Mouse (Mus musculus) skeletal muscle tissue, adult 2 months (tissue): Measurements from ENCODE around the gene Nup85.

Experiments used
- DNase-seq: peaks from one replicate; pipeline ENCODE4 v3.0.0-alpha.2; 2012; ENCODE audit warnings: low read depth, low spot score

Nup85 gene

DNA sequence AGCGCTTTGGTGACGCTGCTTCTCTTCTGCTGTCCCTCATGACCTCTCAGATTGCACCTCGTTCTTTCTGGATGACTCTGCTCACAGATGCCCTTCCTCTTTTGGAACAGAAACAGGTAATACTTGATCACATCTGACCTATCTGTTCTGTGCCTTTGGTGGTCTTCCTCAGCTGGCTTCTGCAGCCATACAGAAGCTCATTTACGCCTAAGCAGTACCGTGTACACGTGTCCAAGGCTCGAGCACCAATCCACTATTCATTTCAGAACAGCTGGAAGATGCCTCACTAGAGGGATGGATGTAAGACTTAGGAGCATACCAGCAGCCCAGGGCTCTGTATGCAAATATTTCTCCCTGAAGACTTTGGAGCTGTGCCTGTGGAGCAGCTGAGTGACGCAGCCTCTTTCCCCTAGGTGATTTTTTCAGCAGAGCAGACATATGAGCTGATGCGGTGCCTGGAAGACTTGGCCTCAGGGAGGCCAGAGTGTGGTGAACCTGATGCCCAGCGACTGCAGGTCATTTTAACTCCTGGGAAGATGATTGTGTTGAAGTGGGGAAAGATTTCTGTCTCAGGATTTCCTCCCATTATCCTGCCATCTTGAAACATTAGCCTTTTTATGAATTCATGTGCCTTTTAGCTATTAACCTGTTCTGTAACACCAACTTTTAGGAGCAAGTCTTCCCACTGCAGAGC, 18.8 kb downstream of the Nup85 start:
- no peak for DNase-seq

DNA sequence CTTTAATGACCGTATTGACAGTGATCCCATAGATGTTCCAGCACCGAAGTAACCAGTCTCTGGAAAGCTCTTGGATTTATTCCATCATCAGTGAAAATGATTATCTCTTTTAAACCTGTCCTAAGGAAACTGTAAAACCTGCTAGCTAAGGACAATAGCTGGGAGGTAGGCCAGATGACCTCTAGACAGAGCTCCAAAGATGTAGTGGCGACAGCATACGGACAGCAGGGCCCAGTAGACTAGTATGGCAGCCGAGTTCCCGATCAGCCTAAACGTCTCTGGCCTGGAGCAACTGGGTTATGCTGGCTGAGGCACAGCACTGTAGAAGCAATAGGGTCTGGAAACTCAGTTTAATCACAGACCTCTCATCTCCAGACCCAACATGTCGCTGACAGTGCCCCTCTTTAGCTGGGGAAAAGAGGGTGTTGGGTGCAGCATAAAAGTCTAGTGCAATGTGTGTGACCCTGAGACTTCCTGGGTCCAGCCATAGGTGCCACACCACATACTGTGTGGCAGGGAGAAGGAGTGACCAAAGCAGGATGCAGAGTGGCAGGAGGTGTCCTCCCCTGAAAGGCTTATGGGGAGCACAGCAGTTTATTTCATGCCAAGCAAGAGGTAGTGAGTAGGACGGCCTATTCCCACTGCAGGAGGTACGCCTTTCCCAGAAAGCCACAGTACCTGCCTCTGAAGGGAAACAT, 20.3 kb downstream of the Nup85 start:
- DNase-seq: no peak

GRCm38 (mm10) chr11:115585573-115586100, 21.4 kb downstream of the Nup85 start:
- DNase-seq: no peak

DNA sequence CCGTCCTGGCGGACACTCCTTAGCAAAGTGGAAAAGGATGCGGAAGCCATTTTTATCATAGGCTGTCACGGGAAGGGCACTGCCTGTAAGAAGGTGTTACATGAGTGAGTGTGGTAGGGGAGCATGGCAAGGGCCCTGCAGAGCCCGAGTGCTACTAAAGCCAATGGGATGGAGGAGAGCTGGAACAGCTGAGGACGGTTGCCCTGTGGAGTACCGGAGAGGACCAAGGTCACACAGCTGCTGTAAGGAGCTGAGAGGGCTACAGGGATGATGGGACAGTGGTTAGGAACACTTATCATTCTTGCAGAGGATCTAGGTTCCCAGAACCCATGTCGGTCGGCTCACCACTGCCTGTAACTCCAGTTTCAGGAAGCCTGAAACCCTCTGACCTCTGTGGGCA, 22.2 kb downstream of the Nup85 start:
- no peak for DNase-seq

- DNase-seq: no peak
These were observed 23.8 kb downstream of the Nup85 start for GRCm38 (mm10) chr11:115587984-115588383.

DNA sequence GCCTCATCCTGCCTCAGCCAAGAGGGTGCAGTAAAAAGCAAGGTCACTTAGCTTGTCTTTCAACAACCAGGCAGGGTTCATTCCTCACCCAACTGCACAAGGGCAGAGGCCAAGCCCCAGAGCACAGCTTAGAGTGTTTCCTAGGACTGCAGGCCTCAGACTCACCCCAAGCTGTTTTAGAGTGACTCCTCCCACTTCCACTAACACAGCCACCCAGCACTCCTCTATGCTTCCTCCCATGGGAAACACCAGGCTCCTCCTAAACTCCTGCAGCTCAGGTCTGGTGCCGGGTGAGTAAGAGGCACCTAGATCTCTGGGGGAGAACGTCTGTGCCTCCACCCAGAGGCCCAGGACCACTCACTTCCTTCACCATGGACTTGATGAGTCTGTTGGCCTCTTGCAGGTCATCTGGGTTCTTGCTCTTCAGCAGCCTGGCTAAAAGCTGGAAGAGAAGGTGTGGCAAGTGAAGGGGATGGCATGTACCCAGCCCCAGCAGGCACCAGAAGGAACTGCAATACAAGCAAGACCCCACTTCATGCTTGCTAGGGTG, 26.4 kb downstream of the Nup85 start:
- DNase-seq: no peak

- no peak for DNase-seq
These were observed 31.0 kb downstream of the Nup85 start for GRCm38 (mm10) chr11:115595209-115595608.

DNA sequence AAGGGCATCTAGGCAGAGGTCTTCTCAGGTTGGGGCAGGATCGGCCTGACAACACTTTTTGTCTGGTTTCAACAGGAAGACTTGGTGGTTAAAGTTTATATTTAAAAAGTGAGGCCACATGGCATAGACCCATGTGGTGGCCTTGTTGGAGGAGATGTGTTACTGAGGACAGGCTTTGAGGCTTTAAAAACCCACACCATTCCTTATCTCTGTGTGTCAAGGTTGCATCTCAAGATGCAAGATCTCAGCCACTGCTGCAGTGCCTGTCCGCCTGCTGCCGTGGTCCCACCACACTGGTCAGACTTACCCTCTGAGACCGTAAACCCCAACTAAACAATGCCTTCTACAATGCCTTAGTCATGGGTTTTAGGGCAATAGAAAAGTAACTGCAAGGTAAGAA, 34.1 kb downstream of the Nup85 start:
- DNase-seq: no peak

- DNase-seq: no peak
These were observed 35.5 kb downstream of the Nup85 start for GRCm38 (mm10) chr11:115599722-115600121.

DNA sequence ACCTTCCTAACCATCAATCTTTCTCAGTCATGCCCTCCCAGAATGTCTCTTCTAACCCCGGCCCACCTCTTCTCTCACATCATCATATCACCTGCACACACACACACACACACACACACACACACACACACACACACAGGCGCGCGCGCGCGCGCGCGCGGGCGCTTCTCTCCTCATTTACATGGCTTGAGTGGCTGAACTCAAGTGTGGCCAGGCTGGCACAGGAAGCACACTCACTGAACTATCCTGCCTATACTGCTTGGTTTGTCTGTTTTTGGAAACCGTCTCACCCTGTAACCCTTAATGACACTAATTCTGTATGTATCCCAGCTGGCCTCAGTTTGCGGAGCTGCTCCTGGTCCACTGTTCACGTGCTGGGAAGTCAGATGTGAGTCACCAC, 36.5 kb downstream of the Nup85 start:
- DNase-seq: no peak

- no peak for DNase-seq
These were observed 36.9 kb downstream of the Nup85 start for GRCm38 (mm10) chr11:115601174-115601573.

DNA sequence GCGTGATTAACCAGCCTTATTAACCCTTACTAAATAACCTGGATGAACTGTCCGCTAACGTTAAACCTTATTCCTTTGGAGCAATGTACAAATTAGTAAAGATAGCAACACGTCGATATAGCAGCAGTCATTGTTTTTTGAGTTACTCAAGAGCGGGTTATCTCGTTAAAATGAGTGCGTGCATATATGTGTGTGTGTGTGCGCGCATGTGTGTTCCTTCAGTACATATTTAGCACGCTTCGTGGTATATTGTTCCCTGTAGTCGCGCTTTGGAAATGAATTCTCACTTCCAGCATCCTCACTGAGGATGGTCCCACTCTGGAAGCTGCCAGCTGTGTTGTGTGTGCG, 38.9 kb downstream of the Nup85 start:
- DNase-seq: no peak

- peak; percentile 84 for DNase-seq
These were observed 39.5 kb downstream of the Nup85 start, which contains the start of the genes Mrps7 and Gga3 for GRCm38 (mm10) chr11:115603476-115604303. Gene Mrps7, plus strand, starts transcription at chr11:115603925. Gene Gga3, minus strand, starts transcription at chr11:115604051.

DNA sequence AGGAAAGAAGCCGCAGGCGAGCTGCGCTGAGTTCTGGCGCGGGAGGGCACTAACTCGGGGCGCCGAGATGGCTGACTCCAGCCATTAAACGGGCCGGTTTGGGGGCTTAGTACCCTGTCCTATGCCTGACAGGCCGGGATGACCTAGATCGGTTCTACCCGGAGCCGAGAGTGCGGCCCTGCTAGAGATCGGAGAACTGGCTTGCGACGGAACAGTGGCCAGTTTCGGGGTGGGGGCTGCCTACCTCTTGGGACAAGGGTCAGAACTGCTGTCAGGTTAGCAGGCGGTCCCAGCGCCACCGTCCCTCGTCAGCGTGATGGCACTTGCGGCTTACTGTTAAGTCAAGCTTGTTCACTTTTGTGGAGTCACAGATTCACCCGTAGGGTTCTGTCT, 40.1 kb downstream of the Nup85 start:
- DNase-seq: no peak

GRCm38 (mm10) chr11:115606733-115607132, 42.5 kb downstream of the Nup85 start:
- DNase-seq: no peak

- no peak for DNase-seq
These were observed 44.5 kb downstream of the Nup85 start for GRCm38 (mm10) chr11:115608421-115609399.

DNA sequence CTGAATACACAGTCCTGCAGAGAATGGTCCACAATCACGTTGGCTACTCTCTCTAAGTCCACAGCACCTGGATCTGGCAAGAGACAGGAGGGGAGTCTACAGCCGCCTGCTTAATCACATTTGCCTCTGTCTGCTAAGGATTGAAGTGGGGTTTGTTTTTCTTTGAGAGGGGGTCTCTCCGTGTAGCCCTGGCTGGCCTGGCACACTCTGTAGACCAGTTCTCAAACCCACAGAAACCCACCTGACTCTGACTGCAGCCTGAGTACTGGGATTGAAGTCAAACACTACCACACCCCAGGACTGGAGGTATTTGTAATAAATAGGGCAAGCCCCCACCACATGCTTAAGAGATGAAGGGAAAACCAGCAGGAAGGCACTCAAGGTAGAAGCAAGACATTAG, 45.3 kb downstream of the Nup85 start:
- no peak for DNase-seq

DNA sequence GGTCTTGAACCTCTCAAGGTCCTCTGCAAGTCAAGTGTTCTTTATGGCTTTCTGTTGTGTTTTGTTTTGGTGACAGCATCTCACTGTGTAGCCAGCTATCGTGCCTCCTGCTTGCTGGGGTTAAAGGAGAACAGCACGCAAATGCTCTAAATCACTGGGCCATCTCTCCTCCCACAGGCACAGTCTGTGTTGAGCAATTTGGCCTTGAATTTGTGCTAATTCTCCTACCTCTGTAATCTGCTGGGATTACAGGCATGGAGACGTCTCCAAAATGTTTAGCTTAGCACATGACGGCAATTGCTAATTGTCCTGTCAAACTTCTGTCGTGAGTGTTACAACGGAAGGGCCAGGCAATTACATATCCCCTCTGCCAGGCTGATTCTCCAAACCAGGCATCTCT, 46.9 kb downstream of the Nup85 start:
- DNase-seq: no peak

GRCm38 (mm10) chr11:115612059-115612409, 47.8 kb downstream of the Nup85 start:
- peak; percentile 87 for DNase-seq

DNA sequence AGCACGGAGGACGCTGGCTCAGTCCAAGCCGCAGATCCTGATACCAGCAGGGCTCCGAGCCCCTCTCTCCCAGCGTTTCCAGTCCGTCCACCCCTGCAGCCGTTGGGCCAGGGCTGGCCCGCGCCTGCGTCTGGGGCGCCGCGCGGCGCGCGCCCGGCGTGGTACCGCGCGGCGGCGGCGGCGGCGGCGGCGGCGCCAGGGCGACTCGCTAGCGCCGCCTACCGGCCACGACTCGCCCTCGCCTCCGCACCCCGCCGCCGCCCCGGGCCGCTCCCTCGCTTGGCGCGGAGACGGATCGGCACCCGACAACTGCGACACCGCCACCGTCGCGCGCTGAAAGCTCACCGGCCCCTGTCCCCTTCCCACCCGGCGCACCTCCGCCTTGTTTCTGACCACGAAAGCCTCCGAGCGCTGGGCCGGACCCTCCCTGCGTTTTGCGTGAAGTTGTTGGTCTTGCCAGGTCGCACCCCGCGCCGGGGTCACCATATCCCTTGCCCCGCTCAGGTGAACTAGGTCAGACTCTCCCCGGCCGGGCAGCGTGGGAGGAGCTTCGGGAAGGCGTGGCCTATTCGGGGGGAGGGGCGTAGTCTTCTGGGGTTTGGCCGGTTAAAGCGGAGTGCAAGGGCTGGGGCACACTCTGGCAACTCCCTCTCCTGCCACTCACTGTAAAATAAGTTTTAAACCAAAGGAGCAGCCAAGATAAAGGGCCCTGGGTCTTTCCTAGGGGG, 48.3 kb downstream of the Nup85 start, which contains the start of gene Mif4gd:
Gene Mif4gd, minus strand, starts transcription at position 560 of the 728 bp plus-strand sequence.
- DNase-seq: peak; percentile 87
